Mouse (Mus musculus) ES-Bruce4 (cell line): ENCODE measurements at regions not wholly inside any gene's neighbourhood (a gene's known extent, or its start where the extent isn't known, plus 50 kb on each side); places are given as distances from the start of the nearest gene placed in this dataset.

Source experiments
- H3K27ac ChIP-seq: 2 replicates; pipeline ENCODE4 v1.5.1; 2012; ENCODE audit warnings: low read length, inconsistent platforms; ENCODE audit not compliant: insufficient read depth
- H3K27me3 ChIP-seq: 2 replicates; pipeline ENCODE4 v1.6.1; 2012; ENCODE audit warnings: mild to moderate bottlenecking, low read length, inconsistent platforms; ENCODE audit not compliant: control insufficient read depth, poor library complexity, insufficient read depth, severe bottlenecking
- H3K36me3 ChIP-seq: 2 replicates; pipeline ENCODE4 v1.6.1; 2012; ENCODE audit warnings: inconsistent platforms, mild to moderate bottlenecking, low read length, moderate library complexity; ENCODE audit not compliant: control insufficient read depth, poor library complexity, insufficient read depth, severe bottlenecking
- H3K4me1 ChIP-seq: one replicate; pipeline ENCODE4 v1.8.1; 2011; ENCODE audit warnings: low read length; ENCODE audit not compliant: control insufficient read depth, insufficient read depth
- H3K4me3 ChIP-seq: 2 replicates; pipeline ENCODE4 v1.5.1; 2011; ENCODE audit warnings: low read depth, mild to moderate bottlenecking, low read length
- H3K9ac ChIP-seq: 2 replicates; pipeline ENCODE4 v1.6.1; 2012; ENCODE audit warnings: low read depth, mild to moderate bottlenecking, inconsistent platforms; ENCODE audit not compliant: poor library complexity, severe bottlenecking
- H3K9me3 ChIP-seq: replicated peaks from 2 replicates; pipeline ENCODE4 v1.6.1; 2012; ENCODE audit warnings: mild to moderate bottlenecking, low read length, inconsistent platforms; ENCODE audit not compliant: control insufficient read depth, poor library complexity, insufficient read depth, severe bottlenecking
- CTCF ChIP-seq: IDR thresholded peaks from one replicate; pipeline ENCODE4 v1.8.1; 2011; ENCODE audit warnings: low read depth, low read length
- EP300 ChIP-seq: IDR thresholded peaks from 2 replicates; pipeline ENCODE4 v1.6.1; 2011; ENCODE audit warnings: low read depth, low read length; ENCODE audit not compliant: insufficient read depth
- POLR2A ChIP-seq: IDR thresholded peaks from one replicate; pipeline ENCODE4 v1.8.1; 2011; ENCODE audit warnings: low read length; ENCODE audit not compliant: insufficient read depth

DNA sequence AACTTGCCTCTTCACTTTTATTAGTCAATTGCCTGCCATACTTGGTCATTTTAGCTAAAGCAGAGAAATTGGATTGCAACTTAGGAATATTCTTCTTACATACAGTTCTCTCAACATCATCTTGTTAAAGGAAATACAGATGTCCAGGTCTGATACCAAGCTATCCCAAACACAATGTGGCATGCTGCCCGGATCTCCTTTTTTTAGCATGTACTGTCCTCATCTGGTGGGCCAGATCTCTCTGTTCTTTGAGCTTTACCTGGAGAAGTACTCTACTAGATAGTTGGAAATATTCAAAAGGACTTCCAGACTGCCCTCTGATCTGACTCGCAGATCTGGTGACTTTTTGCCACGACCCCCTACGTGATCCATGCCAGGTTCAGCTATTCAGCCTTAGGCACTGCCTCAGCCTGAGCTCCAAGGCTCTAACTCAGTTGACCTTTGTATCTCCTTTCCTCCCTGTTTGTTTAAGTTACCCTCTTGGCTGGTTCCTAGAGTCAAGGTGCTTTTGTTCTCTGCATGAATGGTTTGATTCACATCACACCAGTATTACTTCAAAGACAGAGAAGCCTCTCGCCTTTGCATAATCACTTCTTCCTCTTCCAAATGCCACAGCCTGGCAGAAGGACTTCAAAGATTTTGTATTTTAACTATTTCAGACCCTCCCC lies 232.9 kb upstream of the Krr1 start:
- H3K27ac ChIP-seq, result no peak overlapping the region
- H3K9me3 ChIP-seq, result no peaks in the 10 kb centered on the region
- H3K36me3 ChIP-seq, result no peaks in the 10 kb centered on the region
- H3K9ac ChIP-seq, result no peak overlapping the region
- H3K4me3 ChIP-seq, result no peak overlapping the region
- no peak for TF ChIP-seq CTCF
- TF ChIP-seq POLR2A, result no peak
- no peak for TF ChIP-seq EP300
- H3K27me3 ChIP-seq, result no peaks in the 10 kb centered on the region
- H3K4me1 ChIP-seq, result peaks cover 1% of the 10 kb centered on the region

DNA sequence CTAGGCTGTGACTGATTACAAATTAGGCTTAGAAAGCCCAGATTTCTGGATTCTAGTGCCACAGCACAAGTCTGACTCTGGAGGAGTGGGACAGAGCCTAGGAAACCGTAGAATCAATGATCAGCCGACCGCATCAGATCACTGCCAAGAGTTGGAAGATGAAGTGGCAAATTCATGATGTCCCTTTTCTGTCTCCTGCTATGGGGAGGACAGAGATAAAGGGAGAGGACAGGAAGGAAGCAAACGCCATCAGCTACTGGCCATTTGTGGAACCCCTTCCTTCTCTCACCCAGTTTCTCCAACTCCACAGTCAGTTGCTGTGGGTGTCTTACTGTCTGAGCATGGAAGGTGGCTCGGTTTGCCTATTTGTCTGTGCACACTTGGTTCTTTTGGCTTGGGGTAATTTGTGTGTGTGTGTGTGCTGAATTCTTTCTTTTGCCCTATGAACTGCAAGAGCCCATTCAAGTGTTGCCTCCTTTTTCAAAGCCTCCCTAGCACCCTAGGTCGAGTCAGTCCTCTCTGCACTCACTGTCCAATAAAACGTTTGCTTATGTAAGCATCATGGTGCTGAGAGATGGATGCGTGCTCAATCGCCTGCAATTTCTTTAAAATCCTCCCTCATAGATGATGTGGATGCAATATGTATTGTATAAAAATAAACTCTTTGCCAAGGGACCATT lies 231.7 kb upstream of the Krr1 start:
- no peaks in the 10 kb centered on the region for H3K27me3 ChIP-seq
- TF ChIP-seq POLR2A (no peak), CTCF (no peak)
- no peak overlapping the region for H3K4me3 ChIP-seq
- no peaks in the 10 kb centered on the region for H3K9me3 ChIP-seq
- H3K36me3 ChIP-seq, result no peaks in the 10 kb centered on the region
- no peak overlapping the region for H3K27ac ChIP-seq
- no peak overlapping the region for H3K9ac ChIP-seq
- peaks cover 1% of the 10 kb centered on the region for H3K4me1 ChIP-seq

DNA sequence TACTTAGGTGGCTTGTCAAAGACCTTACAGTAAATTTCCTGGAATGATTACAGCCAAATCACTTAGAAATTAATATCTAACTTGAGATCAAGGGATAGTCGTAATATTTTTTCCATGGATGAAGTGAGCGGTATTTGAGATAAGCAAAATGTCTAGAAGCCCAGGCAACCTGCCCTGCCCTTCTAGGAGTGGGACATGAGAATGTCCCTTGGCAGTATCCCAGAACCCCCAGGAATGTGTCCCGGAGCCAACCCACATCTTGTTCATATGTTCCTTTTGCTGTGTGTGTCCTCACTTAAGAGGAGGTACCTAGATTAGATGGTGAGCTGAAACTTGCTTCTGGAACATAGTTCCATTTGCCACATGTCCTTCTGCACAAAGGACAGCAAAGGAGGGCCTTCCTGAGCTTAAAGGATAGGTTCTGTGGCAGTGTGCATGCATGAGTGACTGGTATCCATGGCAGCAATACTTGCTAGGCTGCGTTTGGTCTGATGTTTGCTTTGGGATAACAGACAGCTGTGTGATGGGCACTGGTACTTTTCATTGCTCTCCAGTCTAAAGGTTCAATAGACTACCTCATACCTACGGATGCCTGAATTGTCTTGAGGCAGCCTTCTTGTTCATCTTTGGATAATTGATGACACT lies 231.0 kb upstream of the Krr1 start:
- TF ChIP-seq CTCF (no peak), EP300 (no peak), POLR2A (no peak)
- Histone ChIP-seq H3K4me1 (peaks cover 1% of the 10 kb centered on the region), H3K36me3 (no peaks in the 10 kb centered on the region), H3K27me3 (no peaks in the 10 kb centered on the region), H3K27ac (no peak overlapping the region), H3K9me3 (no peaks in the 10 kb centered on the region), H3K4me3 (no peak overlapping the region), H3K9ac (no peak overlapping the region)

DNA sequence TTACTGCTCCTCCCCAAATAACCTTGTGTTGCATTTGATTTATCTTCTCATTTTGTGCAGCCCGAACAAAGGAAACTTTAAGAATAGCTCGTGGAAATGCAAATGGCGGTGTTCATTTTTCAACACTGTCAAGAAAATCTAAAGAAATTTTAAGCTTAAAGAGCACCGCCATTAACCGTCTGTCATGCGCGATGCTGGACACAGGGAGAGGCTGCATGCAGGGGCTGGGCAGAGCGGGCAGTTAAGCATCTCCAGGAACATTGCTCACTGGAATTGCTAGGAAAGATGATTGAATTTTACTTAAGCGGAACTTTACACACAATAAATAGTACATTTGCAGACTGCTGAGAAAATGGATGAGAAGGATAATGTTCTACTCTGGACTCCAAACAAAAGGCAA lies 229.2 kb upstream of the Krr1 start:
- no peak overlapping the region for H3K27ac ChIP-seq
- no peak overlapping the region for H3K4me3 ChIP-seq
- no peaks in the 10 kb centered on the region for H3K27me3 ChIP-seq
- peaks cover 1% of the 10 kb centered on the region for H3K4me1 ChIP-seq
- H3K9me3 ChIP-seq, result no peaks in the 10 kb centered on the region
- H3K9ac ChIP-seq, result no peak overlapping the region
- H3K36me3 ChIP-seq, result no peaks in the 10 kb centered on the region
- TF ChIP-seq EP300 (no peak), CTCF (no peak), POLR2A (no peak)

DNA sequence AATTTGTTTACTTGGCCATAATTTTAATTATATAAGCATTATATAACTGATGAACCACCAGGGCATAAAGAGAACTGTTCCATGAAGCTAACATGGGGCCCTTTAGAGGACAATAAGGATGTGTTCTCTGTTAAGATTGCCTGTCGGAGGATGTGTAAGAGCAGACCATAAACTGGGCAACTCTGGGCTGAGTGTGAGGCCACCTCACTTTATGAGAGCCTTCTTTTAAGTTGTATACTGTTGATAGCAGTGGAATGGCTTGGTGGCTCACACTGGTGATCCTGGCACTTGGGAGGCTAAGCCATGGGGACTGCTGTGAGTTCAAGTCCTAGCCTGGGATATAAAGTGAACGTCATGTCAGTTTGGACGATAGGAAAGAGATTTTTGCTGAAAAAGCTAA lies 227.3 kb upstream of the Krr1 start:
- Histone ChIP-seq H3K4me1 (no peaks in the 10 kb centered on the region), H3K9ac (no peak overlapping the region), H3K27ac (no peak overlapping the region), H3K4me3 (no peak overlapping the region), H3K27me3 (no peaks in the 10 kb centered on the region), H3K9me3 (no peaks in the 10 kb centered on the region), H3K36me3 (no peaks in the 10 kb centered on the region)
- TF ChIP-seq POLR2A (no peak), EP300 (no peak), CTCF (no peak)
